22 mouse cellular contexts compared by ENCODE assay signal in the genomic region with DNA sequence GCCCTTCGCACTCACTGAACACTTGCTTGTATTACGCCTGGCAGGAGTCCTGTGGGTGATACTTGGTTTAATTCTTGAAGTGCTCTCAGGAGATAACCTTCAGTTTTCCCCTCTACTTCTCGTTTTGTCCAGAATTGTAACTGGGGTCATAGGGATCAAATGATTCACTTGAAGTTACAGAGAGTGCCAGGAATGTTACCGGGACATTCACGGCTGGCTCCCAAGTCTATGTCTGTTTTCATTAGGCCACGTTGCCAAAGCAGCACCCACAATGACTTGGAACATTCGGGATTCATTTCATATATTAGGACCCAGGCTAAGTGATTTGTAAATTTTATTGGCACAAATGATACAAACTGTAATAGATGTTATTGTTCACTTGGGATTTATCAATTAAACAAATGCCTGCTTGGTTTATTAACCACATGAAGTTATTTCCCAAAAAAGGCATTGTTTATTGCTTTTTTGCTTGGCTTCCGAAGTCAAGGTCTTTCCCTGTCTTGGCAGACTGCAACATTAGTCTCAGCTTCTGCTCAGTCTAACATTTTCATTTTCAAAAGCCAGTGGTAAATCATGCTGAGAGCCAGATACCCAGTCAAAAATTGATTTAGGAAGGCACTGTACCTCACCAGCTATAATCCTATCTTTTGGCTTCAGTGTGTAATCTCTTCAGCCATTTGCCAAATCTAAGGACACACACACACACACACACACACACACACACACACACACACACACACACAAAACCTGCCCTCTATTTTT.
DNase-seq lines count a peak whose midpoint lies in the region; ATAC-seq and TF ChIP-seq lines count a peak whose summit lies in the region.
"Had no signal": no experiment of that assay in that cellular context is flagged by ENCODE, and none has a peak within 500 bp of the region (broad histone marks: within the 10 kb centered on the region; RNA-seq: fewer than 3 reads in every experiment).

No protein-coding gene starts in this region.

- H3K4me2 ChIP-seq in lung, embryonic 14.5 days, result no peak overlapping the region
- H3K4me2 ChIP-seq in lung, postnatal 0 days (replicated peaks; ENCODE audit: low read depth, low read length), result no peak overlapping the region
- H3K4me2 ChIP-seq in stomach, embryonic 16.5 days (ENCODE audit: low read depth, low read length), result no peak overlapping the region
- no peak overlapping the region for H3K4me2 ChIP-seq in stomach, postnatal 0 days (replicated peaks; ENCODE audit: low read depth)
- no peak overlapping the region for H3K4me2 ChIP-seq in neural tube, embryonic 15.5 days
- H3K4me2 ChIP-seq in forebrain, embryonic 14.5 days (ENCODE audit: low read length), result no peak overlapping the region
- H3K4me2 ChIP-seq: heart, embryonic 12.5 days; hindbrain, embryonic 14.5 days; neural tube, embryonic 13.5 days had no signal

- H3K36me3 ChIP-seq in lung, embryonic 14.5 days (ENCODE audit: insufficient read depth), result no peaks in the 10 kb centered on the region
- no peaks in the 10 kb centered on the region for H3K36me3 ChIP-seq in lung, postnatal 0 days (ENCODE audit: insufficient read depth, low read length)
- no peaks in the 10 kb centered on the region for H3K36me3 ChIP-seq in stomach, embryonic 16.5 days (ENCODE audit: control insufficient read depth, insufficient read depth, low read length)
- no peaks in the 10 kb centered on the region for H3K36me3 ChIP-seq in stomach, postnatal 0 days (ENCODE audit: control insufficient read depth, insufficient read depth, low read length)
- H3K36me3 ChIP-seq in neural tube, embryonic 15.5 days, result no peaks in the 10 kb centered on the region
- no peaks in the 10 kb centered on the region for H3K36me3 ChIP-seq in forebrain, embryonic 14.5 days (ENCODE audit: control insufficient read depth, insufficient read depth, low read length)
- H3K36me3 ChIP-seq: heart, embryonic 12.5 days; neural tube, embryonic 13.5 days had no signal

- no peak overlapping the region for H3K4me3 ChIP-seq in lung, embryonic 14.5 days (ENCODE audit: low read depth, low read length)
- no peak overlapping the region for H3K4me3 ChIP-seq in lung, postnatal 0 days (ENCODE audit: low read depth, low read length)
- H3K4me3 ChIP-seq in stomach, embryonic 16.5 days (replicated peaks; ENCODE audit: low read length), result no peak overlapping the region
- H3K4me3 ChIP-seq in stomach, postnatal 0 days (ENCODE audit: low read depth, low read length), result no peak overlapping the region
- no peak overlapping the region for H3K4me3 ChIP-seq in neural tube, embryonic 15.5 days (replicated peaks)
- H3K4me3 ChIP-seq in forebrain, embryonic 14.5 days (ENCODE audit: low read depth, low read length), result no peak overlapping the region
- H3K4me3 ChIP-seq: forebrain, embryonic 10.5 days; heart, embryonic 12.5 days; megakaryocyte, embryonic 14.5 days; neural tube, embryonic 13.5 days had no signal

- H3K4me1 ChIP-seq in lung, embryonic 14.5 days (ENCODE audit: insufficient read depth), result no peaks in the 10 kb centered on the region
- H3K4me1 ChIP-seq in lung, postnatal 0 days (ENCODE audit: insufficient read depth, low read depth, low read length), result no peaks in the 10 kb centered on the region
- H3K4me1 ChIP-seq in stomach, embryonic 16.5 days (ENCODE audit: control insufficient read depth, insufficient read depth, low read length), result no peaks in the 10 kb centered on the region
- H3K4me1 ChIP-seq in stomach, postnatal 0 days (replicated peaks; ENCODE audit: control insufficient read depth, insufficient read depth), result no peaks in the 10 kb centered on the region
- 0 out of 2 replicates have a peak, but pooled peaks cover 4% of the 10 kb centered on the region for H3K4me1 ChIP-seq in neural tube, embryonic 15.5 days
- no peaks in the 10 kb centered on the region for H3K4me1 ChIP-seq in forebrain, embryonic 14.5 days (ENCODE audit: control insufficient read depth, insufficient read depth, low read length)
- H3K4me1 ChIP-seq: forebrain, embryonic 10.5 days; megakaryocyte, embryonic 14.5 days had no signal

- 0 out of 2 replicates have a peak, but pooled peaks have one; percentile 38 for ATAC-seq in lung, embryonic 14.5 days (ENCODE audit: insufficient read depth)
- no peak for ATAC-seq in lung, postnatal 0 days
- peak; percentile 47; the same call in 1 of the 2 replicates for ATAC-seq in stomach, embryonic 16.5 days (ENCODE audit: insufficient read depth, low FRiP score)
- no peak for ATAC-seq in stomach, postnatal 0 days (ENCODE audit: low FRiP score, low TSS enrichment)
- ATAC-seq in neural tube, embryonic 15.5 days (ENCODE audit: low FRiP score), result peak; percentile 63; the same call in 1 of the 2 replicates
- no peak for ATAC-seq in forebrain, embryonic 14.5 days
- ATAC-seq: CD4-positive, CD25-positive, alpha-beta regulatory T cell, adult 4 months; intestine, embryonic 16.5 days had no signal

- H3K9me3 ChIP-seq in lung, embryonic 14.5 days (ENCODE audit: low read depth, low read length), result no peaks in the 10 kb centered on the region
- no peaks in the 10 kb centered on the region for H3K9me3 ChIP-seq in lung, postnatal 0 days (ENCODE audit: low read length)
- no peaks in the 10 kb centered on the region for H3K9me3 ChIP-seq in stomach, embryonic 16.5 days (replicated peaks; ENCODE audit: control insufficient read depth, low read length)
- H3K9me3 ChIP-seq in stomach, postnatal 0 days (ENCODE audit: control insufficient read depth, low read length), result no peaks in the 10 kb centered on the region
- no peaks in the 10 kb centered on the region for H3K9me3 ChIP-seq in neural tube, embryonic 15.5 days (replicated peaks)
- H3K9me3 ChIP-seq in forebrain, embryonic 14.5 days (replicated peaks; ENCODE audit: control insufficient read depth, low read length), result no peaks in the 10 kb centered on the region
- H3K9me3 ChIP-seq: forebrain, embryonic 10.5 days; heart, embryonic 12.5 days; neural tube, embryonic 13.5 days had no signal

- no peaks in the 10 kb centered on the region for H3K27me3 ChIP-seq in lung, embryonic 14.5 days (ENCODE audit: insufficient read depth, low read length)
- no peaks in the 10 kb centered on the region for H3K27me3 ChIP-seq in lung, postnatal 0 days (replicated peaks; ENCODE audit: insufficient read depth, low read length)
- H3K27me3 ChIP-seq in stomach, embryonic 16.5 days (ENCODE audit: control insufficient read depth, insufficient read depth, low read length), result no peaks in the 10 kb centered on the region
- no peaks in the 10 kb centered on the region for H3K27me3 ChIP-seq in stomach, postnatal 0 days (ENCODE audit: control insufficient read depth, insufficient read depth, low read length)
- no peaks in the 10 kb centered on the region for H3K27me3 ChIP-seq in neural tube, embryonic 15.5 days (replicated peaks)
- H3K27me3 ChIP-seq in forebrain, embryonic 14.5 days (replicated peaks; ENCODE audit: control insufficient read depth, insufficient read depth, low read length), result no peaks in the 10 kb centered on the region
- H3K27me3 ChIP-seq: heart, embryonic 12.5 days; megakaryocyte, embryonic 14.5 days; neural tube, embryonic 13.5 days had no signal

- H3K9ac ChIP-seq in lung, embryonic 14.5 days, result no peak overlapping the region
- H3K9ac ChIP-seq in lung, postnatal 0 days (replicated peaks; ENCODE audit: low read depth), result no peak overlapping the region
- no peak overlapping the region for H3K9ac ChIP-seq in stomach, embryonic 16.5 days (ENCODE audit: low read length)
- no peak overlapping the region for H3K9ac ChIP-seq in stomach, postnatal 0 days (ENCODE audit: low read length)
- H3K9ac ChIP-seq in neural tube, embryonic 15.5 days (replicated peaks), result no peak overlapping the region
- no peak overlapping the region for H3K9ac ChIP-seq in forebrain, embryonic 14.5 days (ENCODE audit: low read length)
- H3K9ac ChIP-seq: heart, embryonic 12.5 days; hindbrain, embryonic 14.5 days; neural tube, embryonic 13.5 days had no signal

- TF ChIP-seq CTCF in lung, embryonic 14.5 days (IDR thresholded peaks at IDR 0.05; ENCODE audit: low read depth), result no peak
- no peak for TF ChIP-seq CTCF in lung, postnatal 0 days (IDR thresholded peaks at IDR 0.05)
- no peak for TF ChIP-seq CTCF in stomach, postnatal 0 days (IDR thresholded peaks at IDR 0.05; ENCODE audit: low read depth)

- TF ChIP-seq EP300 in lung, postnatal 0 days (IDR thresholded peaks at IDR 0.05), result no peak
- no peak for TF ChIP-seq EP300 in stomach, postnatal 0 days (optimal IDR thresholded peaks at IDR 0.05)

- H3K27ac ChIP-seq in lung, embryonic 14.5 days (ENCODE audit: low read depth), result no peak overlapping the region
- no peak overlapping the region for H3K27ac ChIP-seq in lung, postnatal 0 days (ENCODE audit: low read length)
- no peak overlapping the region for H3K27ac ChIP-seq in stomach, embryonic 16.5 days (ENCODE audit: low read length)
- no peak overlapping the region for H3K27ac ChIP-seq in stomach, postnatal 0 days (replicated peaks)
- no peak overlapping the region for H3K27ac ChIP-seq in neural tube, embryonic 15.5 days (replicated peaks)
- H3K27ac ChIP-seq in forebrain, embryonic 14.5 days (ENCODE audit: low read depth, low read length), result no peak overlapping the region
- H3K27ac ChIP-seq: forebrain, embryonic 10.5 days; hindbrain, embryonic 14.5 days; neural tube, embryonic 13.5 days had no signal

- peak; percentile 33 to 77 for DNase-seq in adrenal gland, adult (ENCODE audit: inconsistent age in 2 of 2, low spot score in 1 of 2)
- no peak for DNase-seq in adrenal gland, postnatal 4 days (ENCODE audit: low spot score in 2 of 2)
- DNase-seq in lung, embryonic 14.5 days, result peak; percentile 17
- no peak for DNase-seq in lung, postnatal 0 days (ENCODE audit: low spot score)
- no peak for DNase-seq in stomach, postnatal 0 days (ENCODE audit: low spot score)
- no peak for DNase-seq in forebrain, embryonic 14.5 days (ENCODE audit: low spot score)
- DNase-seq: cerebellum, adult 9-11 months; embryo, embryonic 11 days; gastrocnemius, postnatal 10 days; heart, postnatal 14 days; kidney, postnatal 4 days; lung, postnatal 14 days; right cerebral cortex, postnatal 4 days had no signal

- 51% methylated on average over 8 of the region's 8 CpGs for WGBS in lung, embryonic 14.5 days
- 39% methylated on average over 8 of the region's 8 CpGs for WGBS in lung, postnatal 0 days
- WGBS in stomach, embryonic 16.5 days, result 57% methylated on average over 8 of the region's 8 CpGs
- 56% methylated on average over 8 of the region's 8 CpGs for WGBS in stomach, postnatal 0 days
- 60% methylated on average over 8 of the region's 8 CpGs for WGBS in neural tube, embryonic 15.5 days
- WGBS in forebrain, embryonic 14.5 days, result 90% methylated on average over 8 of the region's 8 CpGs

Comparison
In these comparisons a context has a peak if more than half of its experiments do, and no peak if none do; other contexts are left out.
1. DNase-seq: peak in adrenal gland, adult (2 of 2) and lung, embryonic 14.5 days (single experiment); none in adrenal gland, postnatal 4 days (0 of 2), lung, postnatal 0 days (single experiment), stomach, postnatal 0 days (single experiment) and forebrain, embryonic 14.5 days (single experiment).
2. ATAC-seq: peak in lung, embryonic 14.5 days (single experiment), stomach, embryonic 16.5 days (single experiment) and neural tube, embryonic 15.5 days (single experiment); none in lung, postnatal 0 days (single experiment), stomach, postnatal 0 days (single experiment) and forebrain, embryonic 14.5 days (single experiment).